Mouse (Mus musculus): ENCODE results near the gene Kif24.
"Not testable (repeated sequence)": the region's sequence is repeated elsewhere in the genome, so short reads cannot be mapped to it uniquely, and the experiment has no call there.

Gene Kif24

DNA sequence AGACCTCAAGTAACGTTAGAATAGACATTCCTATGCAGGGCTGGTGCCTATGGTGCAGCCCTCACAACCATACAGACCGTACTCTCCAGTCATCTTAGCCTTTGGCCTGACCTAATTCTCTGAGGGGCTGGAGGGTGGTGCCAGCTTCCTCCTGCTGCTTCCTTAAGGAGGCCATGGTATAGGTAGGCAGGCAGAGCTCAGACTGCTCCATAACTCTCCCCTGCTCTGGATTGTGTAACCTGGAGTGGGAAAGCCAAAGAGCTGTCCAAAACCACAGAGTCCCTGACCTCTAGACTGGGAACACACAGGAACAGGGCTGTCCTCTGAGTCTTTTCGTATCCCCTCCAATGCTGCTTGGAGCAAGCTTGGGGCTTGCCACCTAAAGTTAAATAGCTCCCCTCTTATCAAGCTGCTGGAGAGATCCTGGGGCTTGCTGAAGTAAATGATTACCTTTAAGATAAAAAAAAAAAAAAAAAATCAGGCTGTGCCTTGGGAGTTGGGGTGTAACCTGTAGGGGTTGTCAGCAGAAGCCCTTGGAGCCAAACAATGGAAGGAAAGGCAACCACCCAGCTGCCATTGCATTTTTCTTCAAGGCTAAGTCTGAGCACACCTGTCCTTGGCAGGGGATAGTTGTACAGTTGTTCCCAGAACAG lies 28.9 kb upstream of the Kif24 start:
- no peak for DNase-seq (ENCODE audit: low read depth, low spot score)

DNA sequence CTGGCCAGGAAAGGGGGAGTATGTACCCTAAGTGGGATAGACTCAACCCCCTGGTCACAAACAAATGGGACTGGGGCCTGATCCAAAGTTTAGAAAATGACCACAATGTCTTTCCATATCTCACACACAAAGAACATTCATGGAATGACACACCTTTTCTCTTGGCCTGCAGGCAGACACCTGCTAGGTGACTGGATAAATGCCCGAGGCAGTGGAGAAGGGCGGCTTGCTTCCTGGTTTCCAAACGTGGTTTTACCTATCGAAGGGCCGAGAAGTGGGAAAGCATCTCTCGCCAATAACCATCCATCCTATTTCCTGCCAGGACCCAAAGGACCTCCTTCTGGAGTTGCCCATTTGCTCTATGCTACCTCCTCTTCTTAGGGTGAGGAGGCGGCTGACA lies 28.3 kb upstream of the Kif24 start:
- no peak for DNase-seq (ENCODE audit: low read depth, low spot score)

DNA sequence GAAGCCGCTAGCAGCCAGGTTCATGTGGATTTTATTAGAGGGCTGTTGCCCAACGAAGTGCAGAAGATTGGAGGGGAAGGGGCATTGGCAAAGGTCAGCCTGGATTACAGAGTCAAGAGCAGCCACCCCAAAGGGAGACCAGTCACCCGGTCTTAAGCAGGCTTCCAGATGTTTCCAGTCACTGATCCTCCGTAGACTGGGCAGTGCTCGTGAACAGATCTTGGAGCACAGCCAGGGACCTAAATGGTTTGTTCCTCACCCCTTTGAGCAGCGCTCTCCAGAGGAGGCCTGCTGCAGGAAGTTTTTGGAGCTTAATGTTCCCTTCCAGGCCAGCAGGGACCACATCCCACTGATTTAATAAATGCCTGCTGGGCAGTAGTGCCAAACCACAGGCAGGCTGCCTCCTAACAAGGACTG lies 16.9 kb upstream of the Kif24 start:
- no peak for DNase-seq (ENCODE audit: low read depth, low spot score)

DNA sequence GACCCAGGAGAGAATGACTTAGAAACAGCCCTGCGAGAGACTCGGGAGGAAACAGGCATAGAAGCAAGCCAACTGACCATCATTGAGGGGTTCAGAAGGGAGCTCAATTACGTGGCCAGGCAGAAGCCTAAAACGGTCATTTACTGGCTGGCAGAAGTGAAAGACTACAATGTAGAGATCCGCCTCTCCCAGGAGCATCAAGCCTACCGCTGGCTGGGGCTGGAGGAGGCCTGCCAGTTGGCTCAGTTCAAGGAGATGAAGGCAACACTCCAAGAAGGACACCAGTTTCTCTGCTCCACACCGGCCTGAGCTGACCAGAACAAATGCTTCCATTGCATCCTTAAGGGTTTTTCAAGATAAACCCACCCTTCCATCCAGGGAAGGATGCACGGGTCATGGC lies 15.6 kb upstream of the Kif24 start:
- no peak for DNase-seq (ENCODE audit: low read depth, low spot score)

DNA sequence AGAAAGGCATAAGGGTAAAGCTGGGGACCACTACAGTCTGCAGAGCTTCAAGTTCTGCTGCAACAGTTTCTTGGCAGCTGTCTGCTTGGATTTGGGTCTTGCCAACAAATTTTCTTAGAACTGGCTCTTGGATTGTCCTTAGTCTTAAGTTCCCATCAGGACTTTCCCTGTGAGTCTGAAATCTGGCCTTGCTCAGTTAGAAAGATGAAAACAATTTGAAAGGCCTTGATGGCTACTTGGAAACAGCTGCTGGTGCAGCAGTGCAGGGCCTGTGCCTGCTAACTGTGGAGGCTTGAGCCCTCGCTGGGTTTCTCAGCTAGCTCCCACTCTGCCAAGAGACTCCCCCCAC lies 14.7 kb upstream of the Kif24 start:
- no peak for DNase-seq (ENCODE audit: low read depth, low spot score)

DNA sequence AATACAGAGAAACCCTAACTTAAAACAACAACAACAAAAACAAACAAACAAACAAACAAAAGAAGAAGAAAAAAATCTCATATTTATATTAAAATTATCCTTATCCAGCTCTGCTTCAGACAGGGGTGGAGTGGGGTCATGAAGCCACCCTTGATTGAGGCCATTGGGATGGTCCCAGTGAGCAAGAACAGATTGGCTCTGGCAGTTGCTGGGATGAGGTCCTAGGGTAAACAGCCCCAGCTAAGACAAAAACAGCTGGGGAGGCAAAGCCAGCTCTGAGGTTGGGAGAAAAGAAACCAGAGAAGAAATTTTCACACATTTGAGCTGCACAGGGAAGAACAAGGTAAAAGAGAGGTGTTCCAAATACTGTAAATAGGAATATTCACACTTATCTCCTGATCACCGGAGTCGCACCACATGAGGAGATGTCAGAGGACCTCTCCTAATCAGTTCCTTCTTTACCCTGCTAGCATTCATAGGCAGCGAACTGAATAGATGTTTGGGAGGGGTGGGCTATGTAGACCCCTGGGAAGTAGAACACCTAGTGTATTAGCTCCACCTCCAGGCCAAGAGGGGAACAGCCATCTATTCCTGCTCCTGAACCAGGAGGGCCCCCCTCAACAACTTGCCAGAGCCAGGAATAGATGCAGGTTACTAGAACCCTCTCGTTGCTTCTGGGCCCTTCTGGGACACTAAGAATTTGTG lies 14.2 kb upstream of the Kif24 start:
- DNase-seq (ENCODE audit: low read depth, low spot score) = no peak

DNA sequence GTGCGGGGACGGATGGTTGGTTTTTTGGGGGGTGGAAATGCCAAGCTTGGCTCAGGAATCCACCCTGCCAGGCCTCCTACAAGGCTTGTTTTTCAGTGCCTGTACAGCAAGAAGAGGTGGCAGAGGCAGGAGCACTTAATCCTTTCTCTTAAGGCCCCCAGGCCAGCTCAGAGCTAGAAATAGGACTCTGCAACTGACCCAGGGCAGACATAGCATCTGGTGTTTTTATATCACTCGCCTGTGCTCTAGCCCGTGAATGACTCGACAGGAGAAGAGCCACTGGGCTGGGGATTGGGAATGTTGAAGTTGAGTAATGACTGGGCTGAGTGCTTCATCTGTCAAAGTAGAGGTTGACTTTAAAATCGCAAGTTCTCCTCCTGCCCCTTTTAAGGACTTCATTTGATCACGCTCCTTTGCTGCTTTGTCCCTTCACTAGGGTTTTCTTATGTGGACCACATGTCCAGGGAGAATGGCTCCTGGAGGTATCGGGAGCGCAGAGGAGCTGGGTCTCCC lies 13.0 kb upstream of the Kif24 start:
- DNase-seq (ENCODE audit: low read depth, low spot score) = no peak

DNA sequence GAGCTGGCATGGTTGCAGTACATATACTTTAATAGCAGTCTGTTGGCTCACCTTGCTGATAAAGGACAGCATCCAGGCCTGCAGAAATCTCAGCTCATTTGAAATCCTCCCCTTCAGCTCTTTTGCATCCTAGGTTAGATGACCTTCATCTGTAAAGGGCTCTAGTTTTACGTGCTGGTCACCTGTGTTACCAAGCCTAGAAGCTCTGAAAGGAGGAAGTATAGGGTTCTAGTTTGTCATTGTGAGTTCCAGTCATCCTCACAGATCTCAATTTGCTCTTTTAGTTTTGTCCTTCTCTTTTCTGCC lies 6.7 kb upstream of the Kif24 start:
- DNase-seq (ENCODE audit: low read depth, low spot score) = no peak

DNA sequence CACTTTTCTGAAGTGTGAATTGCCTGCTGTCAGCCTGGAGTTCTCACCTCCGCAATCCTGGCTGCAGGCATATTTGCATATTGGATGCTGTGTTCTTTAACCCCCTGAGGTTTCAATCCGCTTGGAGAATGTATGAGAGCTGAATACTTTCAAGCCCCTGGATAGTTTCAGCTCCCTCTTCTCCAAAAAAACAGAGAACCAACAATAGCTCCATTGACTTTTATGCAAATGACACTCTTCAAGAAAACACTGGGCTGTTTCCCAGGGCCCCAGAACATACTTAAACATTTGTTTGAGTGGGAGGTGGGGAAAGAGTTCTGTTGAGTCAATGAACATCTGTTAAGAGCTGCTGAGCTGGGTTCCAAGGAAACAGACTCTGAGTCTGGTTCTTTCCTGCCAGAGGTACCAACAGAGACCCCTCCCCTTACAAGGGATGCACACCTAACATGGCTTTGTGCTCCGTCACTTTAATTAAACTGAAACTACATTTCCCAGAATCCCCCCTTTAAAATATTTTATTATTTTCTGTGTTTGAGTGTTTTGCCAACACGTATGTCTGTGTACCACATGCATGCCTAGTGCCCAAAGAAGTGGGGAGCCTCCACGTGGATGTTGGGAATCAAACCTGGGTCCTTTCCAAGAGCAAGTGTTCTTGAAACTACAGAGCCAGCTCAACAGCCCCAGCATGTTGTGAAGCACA lies 6.1 kb upstream of the Kif24 start:
- DNase-seq (ENCODE audit: low read depth, low spot score) = no peak

DNA sequence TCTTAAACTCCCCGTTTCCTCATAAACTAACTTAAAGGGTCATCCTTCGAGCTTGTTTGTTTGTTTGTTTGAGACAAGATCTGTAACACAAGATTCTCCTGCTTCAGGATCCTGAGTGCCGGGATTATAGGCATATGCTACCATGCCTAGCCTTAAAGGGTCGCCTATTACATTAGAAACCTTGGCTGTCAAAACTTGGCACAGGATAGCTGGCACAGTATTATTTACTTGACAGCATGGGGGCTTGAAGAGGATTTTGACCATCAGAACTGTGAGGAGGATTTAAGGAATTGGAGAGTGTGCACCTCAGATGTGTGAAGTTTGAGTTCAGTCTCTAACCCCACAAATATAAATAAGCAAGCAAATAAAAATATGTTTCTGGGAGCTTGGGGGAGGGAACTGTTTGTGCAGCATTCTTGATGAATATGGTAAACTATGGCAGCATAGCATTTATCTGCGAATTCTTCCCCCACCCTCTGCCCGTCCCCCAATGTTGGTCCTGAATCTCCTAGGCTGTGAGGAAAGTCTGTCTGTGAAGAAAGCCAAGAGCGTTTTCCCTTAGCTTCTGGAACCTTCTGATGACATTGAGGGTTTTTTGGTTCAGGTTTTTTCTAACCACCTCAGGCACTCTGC lies 5.5 kb upstream of the Kif24 start:
- DNase-seq (ENCODE audit: low read depth, low spot score) = peak; percentile 67

DNA sequence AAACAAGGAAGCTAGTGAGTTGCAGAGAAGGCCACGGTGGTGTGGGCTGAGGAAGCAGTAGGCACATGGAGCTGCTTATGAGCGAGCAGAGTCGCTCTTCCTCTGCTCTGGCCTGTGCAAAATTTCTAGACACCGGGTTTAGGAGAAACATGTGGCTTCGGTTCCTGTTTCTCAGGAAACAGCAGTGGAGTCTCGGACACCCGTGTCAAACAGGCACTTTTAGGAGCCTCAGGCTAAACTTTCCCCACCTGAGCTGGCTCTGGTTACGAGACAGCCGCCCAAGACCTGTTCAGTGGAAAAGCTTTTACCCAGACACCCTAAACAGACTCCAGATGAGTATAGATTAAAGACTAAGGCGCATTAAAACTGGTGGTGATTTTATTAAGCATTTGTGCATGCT lies 4.5 kb upstream of the Kif24 start:
- no peak for DNase-seq (ENCODE audit: low read depth, low spot score)

DNA sequence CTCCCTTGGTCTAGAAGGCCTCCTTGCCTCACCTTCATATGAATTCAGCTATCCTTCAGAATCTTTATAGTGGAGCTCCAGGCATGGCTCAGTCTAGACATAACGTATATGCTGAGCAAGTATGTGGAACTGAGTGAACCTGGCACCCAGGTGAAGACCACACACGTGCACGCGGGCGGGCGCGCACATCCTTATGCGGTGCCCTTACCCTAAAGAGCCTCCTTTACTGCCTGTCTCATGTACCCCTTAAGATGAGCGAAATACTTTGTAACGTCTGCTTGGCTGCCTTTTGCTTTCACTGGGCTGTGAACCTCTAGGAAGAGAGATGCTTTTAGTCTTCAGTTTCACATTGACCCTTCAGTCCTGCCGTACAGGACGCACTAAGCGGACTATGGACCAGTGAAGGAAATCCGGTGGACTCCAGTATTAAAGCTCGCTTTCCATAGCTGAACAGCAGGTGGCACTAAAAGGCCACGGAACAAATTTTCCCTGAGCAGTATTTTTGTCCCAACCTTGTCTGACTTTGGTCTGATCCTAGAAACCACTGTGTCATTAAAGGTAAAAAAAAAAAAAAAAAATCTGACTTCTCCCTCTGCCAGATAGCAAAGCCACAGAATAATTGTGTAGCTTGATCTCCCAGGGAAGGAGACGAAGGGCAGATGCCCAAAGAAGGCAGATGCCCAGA lies 3.9 kb upstream of the Kif24 start:
- peak; percentile 30 for DNase-seq (ENCODE audit: low read depth, low spot score)

DNA sequence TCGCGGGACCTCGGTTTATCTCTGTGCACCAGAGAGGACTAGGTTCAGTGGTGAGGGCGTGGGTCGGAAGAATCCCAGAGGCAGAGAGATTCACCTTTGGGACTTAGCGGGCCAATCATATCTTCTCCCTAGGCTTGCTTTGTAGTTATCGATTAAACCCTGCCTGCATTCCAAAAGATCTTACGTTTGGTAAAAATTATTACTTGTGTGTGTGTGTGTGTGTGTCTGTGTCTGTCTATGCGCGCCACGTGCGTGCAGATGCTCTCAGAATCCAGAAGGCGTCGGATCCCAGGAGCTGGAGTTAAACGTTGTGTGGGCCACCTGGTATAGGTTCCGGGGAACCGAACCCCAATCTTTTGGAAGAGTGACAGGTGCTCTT lies 589 bp upstream of the Kif24 start:
- no peak for DNase-seq (ENCODE audit: low read depth, low spot score)

DNA sequence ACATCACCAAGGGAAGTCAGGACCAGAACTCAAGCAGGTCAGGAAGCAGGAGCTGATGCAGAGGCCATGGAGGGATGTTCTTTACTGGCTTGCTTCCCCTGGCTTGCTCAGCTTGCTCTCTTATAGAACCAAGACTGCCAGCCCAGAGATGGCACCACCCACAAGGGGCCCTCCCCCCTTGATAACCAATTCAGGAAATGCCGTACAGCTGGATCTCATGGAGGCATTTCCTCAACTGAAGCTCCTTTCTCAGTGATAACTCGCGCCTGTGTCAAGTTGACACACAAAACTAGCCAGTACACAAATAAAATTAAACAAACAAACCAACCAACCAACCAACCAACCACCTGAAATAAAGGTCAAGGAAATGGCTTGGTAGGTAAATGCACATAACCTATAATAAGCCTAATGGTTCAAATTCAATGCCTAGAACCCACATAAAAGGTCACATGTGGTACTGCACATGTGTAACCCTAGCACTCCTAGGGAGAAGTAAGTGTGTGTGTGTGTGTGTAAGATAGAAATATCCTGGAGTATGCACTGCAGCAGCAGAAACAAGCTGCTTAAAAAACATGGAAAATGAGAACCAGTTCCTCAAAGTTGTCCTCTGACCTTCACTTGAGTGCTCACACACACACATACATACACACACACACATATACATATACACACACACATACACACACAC lies 1.5 kb downstream of the Kif24 start:
- not testable (repeated sequence) for DNase-seq (ENCODE audit: low read depth, low spot score)

DNA sequence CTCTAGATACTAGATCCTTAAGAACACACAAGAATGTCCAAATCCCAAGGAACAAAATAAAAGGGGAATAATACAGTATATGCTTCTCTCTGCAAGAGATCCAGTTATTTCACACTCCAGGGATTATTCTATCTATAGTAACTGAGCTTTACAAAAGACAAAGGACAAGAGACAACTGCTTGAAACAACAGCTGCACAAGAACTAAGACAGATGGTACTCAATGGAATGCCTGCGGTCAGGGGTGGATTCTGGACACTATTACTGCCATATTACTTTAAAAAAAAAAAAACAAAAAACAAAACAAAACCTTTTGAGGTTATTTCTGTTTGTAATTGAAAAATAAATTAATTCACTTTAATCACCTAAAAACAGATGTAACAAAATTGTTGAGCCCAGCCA lies 4.0 kb downstream of the Kif24 start:
- no peak for DNase-seq (ENCODE audit: low read depth, low spot score)

DNA sequence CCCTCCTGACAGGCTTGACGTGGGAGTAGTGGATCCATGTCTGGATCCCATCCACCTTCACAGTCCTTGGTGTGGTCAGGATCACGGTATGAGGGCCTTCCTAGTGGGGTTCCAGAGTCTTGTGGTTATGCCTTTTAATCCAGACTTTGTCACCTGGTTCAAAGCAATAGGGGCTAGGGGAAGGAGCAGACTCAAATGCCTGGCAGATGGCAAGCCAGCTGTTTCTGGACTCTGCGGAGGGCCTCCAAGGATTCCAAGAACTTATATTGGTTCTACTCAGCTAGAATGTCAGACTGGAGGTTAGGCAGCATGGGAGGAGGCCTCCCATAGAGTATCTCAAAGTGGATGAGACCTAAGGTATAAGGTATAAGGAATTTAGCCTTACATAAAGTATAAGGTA lies 17.1 kb downstream of the Kif24 start:
- no peak for DNase-seq (ENCODE audit: low read depth, low spot score)

DNA sequence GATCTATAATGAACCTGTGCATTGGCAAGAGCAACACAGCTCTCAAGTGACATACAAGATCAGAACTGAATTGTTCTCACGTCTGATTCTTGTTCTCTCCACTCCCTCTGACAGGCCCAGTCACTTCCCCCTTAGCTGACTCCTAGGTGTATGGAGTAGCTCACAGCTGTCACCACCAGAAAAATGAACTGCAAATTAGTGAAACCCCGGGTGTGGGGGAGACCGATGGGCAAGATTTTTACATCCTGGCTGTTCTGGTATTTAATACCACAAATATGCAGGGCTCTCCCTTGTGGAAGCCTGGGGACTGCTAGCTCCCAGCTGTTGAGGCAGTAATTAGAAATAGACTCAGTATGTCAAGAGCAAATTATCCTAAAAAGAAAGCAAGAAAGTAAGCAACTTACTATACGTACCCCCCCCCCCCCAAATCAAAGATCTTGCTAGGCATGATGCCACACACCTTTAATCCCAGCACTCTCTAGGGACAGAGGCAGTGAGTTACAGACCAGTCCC lies 21.8 kb downstream of the Kif24 start:
- no peak for DNase-seq (ENCODE audit: low read depth, low spot score)

DNA sequence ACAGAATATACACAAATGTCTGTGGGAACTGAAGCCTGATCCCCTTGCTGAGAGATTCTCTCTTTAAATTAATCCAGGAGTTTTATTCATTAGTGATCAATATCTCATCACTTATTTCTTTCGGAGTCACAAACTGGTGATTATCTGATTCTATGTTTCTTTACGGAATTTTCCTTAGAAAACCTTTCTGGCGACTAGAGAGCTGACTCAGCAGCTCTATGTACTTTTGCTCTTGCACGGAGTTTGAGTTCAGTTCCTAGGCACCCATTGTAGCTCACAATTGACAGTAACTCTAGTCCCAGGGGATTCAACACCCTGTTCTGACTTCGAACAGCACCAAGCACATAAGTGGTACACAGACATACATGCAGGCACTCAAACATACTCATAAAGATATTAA lies 25.8 kb downstream of the Kif24 start:
- no peak for DNase-seq (ENCODE audit: low read depth, low spot score)

DNA sequence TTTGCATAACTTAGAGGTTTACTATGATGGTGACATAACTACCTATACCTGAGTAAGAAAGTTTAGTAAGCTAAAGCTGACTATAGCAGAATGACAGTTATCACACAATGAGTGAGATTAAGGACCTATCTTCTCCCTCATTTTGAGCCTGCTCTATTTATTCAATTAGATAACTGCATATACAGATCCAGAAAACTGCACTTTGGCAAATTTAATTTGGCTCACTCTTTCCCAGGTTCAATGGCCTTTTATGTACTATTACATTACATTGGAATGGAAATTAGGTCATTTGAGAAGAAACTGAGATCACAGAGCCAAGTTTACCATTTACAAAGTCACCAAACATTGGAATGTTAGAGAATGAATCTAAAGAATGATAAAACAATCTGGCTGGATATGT lies 47.7 kb downstream of the Kif24 start:
- no peak for DNase-seq (ENCODE audit: low read depth, low spot score)

DNA sequence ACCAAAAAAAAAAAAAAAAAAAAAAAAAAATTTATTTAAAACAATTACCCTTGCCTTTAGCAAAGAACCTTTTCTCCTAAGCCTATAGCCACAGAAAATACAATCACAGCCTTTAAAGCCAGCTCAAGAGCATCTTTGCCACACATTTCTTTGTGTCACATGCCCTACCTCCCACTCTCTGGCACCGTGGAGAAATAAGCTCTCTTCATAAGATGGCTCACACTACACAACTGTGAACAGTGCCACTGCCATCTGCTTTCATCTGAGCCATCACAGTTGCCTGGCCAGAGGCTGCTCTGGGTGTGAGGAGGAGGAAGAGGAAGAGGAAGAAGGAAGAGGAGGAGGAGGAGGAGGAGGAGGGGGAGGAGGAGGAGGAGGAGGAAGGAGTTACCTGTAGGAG lies 55.3 kb downstream of the Kif24 start:
- no peak for DNase-seq (ENCODE audit: low read depth, low spot score)

DNA sequence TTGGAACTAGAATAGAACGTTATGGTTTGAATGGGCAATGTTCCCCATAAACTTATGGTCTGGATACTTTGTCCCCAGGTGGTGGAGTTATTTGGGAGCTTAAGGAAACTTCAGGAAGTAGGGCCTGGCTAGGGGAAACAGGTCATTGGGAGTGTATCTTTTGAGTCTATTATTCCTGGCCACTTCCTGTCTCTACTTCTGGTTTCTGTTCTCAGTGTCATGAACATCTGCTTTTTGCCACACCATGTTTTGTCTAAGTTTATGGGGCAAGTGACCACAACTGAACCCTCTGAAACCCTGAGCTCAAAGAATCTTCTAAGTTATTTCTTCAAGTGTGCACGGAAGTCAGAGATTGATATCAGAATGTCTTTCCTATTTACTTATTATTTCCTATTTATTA lies 57.3 kb downstream of the Kif24 start:
- no peak for DNase-seq (ENCODE audit: low read depth, low spot score)

All from brain, embryonic 18.5 days (tissue).